Mouse (Mus musculus) adrenal gland, adult 8-10 months (tissue): ENCODE results near the gene Cacna1s. TPM values are rescaled to one million over a fixed set of nuclear protein-coding genes. Genes with fewer than 3 reads are reported as not detected.

Experiments used
- DNase-seq: peaks from one replicate; pipeline ENCODE4 v3.0.0; 2022
- total RNA-seq, 4 experiments: library from RNA; stranded (reverse); gene quantifications; 2 replicates each; pipeline ENCODE4 v1.2.4; 2022

Gene Cacna1s
- total RNA-seq: 1 to 10 TPM in 1 of 4 experiments, under 1 TPM in 3; 0.40 to 1.0 (median 0.75) TPM

DNA sequence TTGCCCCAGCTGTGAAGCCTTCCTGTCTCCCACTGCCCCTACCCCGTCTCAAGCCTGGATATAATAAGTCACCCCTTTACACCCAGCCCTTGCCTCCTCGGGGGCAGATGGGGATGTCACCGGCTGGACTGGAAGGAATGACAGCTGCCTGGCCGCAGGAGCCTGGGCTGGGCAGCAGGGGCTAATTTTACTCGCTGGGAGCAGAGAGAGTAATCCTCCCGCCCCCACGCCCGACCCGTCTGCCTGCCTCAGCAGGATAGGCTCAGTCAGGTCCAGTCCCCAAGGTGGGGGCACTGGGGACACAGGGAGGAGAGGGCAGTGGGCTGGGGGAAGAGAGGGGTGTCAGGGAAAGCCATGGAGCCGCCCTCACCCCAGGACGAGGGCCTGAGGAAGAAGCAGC, at the start of gene Cacna1s:
TSS of gene Cacna1s (plus strand) at position 204 of the 400 bp plus-strand sequence.
- no peak for DNase-seq

DNA sequence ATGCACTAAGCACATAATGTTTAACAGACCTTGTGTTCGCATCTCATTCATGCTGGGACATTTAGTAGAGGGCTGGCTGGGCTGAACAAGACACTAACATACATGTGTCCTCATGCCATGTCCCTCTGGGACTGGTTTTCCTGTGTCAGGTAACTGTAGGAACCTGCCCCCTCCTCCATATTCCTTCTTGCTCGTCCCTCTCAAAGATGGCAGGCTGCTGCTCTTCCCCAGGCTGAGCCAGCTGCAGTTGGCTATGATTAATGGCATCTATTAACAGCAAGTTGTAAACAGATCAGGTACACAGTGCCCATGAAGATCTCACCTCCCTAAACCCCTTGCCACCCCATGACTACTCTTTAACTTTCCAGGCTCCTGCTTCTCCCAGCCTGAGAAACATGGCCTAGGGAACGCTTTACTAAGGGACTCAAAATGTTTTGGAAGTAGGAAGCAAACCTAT, 46.2 kb upstream of the Cacna1s start, which contains the start of gene Igfn1:
TSS of gene Igfn1 (minus strand) at position 51 of the 457 bp plus-strand sequence.
- no peak for DNase-seq

DNA sequence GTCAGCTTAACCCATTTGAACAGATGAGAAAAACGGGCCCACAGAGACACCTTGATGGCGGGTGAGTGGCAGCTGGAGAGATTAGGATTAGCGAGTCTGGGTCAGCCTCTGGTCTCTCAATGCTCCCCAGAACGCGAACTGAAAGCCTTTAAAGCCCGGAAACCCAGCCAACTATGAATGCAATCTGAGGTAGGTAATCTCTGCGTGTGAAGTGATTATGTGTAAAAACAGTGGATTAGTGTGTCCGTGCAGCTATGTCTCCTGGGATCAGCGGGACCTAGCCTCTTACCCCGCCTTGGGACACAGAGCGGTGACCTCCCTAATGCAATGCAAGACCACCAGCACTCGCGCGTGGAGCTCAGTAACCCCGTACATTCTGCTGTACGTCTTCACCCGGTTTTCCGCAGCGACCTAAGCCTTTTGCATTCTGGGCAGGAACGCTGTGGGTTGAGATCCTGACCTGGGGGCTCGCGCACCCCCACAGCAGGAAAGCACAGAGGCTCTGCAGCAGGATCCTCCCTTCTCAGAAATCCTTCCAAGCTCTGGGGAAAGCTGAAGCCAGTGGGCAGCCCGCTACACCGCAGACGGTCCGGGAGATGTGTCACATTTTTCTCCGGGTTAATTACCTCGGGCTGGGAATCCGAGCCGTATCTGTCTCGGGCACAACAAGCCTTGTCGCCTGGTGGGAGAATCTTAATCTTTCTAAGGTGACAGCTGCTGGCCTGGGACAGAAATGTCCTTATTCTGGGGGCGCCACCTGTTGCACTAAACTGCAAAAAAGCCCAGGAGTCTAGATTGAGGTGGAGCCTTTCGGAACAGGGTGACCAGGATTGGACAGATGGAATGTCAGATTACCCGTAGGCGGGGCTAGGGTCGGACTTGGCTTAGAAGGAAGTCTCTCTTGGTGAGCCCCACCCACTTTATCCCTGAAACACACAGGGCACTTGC, 45.1 kb upstream of the Cacna1s start, which contains the start of gene Tmem9:
TSS of gene Tmem9 (plus strand) at position 940 of the 948 bp plus-strand sequence.
- peak; percentile 81 for DNase-seq

DNA sequence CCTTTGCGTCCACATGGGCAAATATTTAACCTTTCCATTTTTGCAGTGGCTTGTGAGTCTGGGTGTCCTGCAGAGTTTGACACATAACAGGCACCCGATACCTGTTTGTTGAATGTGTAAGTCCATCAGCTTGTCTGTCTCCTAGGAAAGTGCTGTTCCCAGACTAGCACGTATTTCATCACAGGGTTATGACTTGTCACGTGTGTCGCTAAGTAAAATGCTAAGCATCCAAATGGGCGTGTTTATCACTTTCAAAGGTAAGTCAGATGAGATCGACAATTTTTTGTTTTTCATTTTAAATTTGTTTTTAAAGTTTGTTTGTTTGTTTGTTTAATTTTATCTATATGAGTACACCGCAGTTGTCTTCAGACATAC, 44.4 kb upstream of the Cacna1s start:
- no peak for DNase-seq

DNA sequence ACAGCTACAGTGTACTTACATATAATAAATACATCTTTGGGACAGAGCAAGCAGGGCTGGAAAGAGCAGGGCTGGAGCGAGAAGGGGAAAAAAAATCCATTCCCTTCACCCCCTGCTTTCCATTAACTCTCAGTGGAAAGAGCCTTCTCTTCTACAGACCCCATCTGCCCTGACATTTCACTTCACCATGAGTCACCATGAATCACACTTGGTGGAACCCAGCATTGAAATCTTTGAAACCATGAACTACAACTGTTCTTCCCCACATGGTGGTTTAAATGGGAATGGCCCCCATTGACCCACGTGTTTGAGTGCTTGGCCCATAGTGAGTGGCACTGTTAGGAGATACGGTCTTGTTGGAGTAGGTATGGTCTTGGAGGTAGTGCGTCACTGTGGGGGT, 42.3 kb upstream of the Cacna1s start:
- no peak for DNase-seq

DNA sequence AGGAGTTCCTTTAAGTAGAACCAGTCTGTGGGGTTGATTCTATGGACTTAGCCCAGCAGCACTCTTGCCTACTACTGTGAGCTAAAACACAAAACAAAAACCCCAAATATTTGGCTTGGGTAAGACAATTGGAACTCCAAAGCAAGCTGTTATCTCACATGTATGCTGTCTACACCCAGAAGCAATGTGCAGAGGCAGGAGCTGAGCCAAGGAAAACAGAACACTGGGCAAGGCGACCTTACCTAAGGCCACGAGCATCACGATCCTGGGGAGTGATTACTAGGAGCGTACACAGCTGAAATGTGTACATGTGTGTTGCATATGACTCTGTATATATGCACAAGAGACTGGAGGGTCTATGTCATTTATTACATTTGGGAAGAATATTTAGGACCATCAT, 39.0 kb upstream of the Cacna1s start:
- DNase-seq: no peak

DNA sequence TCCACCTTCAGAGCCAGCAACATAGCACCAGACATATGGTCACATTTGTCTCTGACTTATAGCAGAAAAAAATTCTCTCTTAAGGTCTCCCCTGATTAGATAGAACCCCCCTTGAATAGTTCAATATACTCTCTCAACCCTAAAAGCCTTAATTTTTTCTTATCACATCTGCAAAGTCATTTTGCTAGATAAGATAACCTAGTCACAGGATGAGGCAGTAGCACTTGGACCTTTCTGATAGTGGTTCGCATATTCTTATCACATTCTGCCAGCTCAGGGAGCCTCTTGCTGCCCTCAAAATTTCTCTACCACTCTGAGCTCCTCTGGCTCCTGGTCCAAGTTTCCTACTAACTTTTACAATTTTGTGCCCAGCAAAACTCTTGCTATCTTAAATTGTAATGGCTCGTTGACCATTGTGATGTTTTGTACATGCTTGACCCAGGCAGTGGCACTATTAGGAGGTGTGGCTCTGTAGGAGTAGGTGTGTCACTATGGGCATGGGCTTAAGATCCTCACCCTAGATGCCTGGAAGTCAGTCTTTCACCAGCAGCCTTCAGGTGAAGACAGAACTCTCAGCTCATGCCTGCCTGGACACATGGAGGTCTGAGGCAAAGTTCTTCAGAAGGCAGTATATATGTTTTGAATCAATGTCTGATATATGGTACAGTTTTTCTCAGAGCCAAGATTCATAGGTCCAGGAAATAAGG, 37.6 kb upstream of the Cacna1s start:
- DNase-seq: no peak

DNA sequence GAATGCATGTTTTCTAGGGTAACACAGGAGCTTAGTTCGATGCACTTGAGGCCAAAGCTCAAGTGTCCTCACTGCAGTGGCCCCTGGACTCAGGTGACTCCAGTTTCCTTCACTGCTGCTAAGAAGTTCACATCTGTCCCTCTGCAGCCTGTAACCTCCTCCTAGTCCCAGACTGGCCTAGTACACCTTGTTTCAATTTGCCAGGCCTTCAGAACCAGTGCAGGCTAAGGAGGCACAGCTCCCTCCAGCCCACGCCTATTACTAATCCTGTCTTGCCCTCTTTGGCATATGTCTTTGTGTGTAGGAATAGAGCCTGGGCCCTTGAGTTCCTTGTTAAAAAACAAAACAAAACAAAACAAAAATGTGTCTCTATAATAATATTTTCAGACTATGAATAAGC, 35.2 kb upstream of the Cacna1s start:
- DNase-seq: no peak

DNA sequence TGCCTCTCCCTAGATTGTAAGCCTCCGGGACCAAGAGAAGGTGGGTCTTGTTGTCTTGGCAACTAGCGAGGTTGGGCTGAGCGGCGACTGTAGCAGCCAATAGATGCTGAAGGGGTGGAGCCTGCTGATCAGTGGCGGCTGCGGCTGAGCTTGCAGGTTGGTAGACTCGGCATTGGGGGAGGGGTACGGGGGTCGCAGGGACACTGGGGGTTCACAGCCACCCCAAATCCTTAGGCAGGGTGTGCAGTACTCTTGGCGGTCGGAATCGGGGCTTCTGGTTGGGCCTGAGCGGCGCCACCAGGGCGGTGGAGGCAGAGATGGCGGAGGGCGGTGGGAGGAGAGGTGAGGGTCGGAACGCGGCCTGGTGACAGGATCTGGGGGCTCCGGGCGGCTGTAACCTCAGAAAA, 34.6 kb upstream of the Cacna1s start:
- DNase-seq: peak; percentile 92

DNA sequence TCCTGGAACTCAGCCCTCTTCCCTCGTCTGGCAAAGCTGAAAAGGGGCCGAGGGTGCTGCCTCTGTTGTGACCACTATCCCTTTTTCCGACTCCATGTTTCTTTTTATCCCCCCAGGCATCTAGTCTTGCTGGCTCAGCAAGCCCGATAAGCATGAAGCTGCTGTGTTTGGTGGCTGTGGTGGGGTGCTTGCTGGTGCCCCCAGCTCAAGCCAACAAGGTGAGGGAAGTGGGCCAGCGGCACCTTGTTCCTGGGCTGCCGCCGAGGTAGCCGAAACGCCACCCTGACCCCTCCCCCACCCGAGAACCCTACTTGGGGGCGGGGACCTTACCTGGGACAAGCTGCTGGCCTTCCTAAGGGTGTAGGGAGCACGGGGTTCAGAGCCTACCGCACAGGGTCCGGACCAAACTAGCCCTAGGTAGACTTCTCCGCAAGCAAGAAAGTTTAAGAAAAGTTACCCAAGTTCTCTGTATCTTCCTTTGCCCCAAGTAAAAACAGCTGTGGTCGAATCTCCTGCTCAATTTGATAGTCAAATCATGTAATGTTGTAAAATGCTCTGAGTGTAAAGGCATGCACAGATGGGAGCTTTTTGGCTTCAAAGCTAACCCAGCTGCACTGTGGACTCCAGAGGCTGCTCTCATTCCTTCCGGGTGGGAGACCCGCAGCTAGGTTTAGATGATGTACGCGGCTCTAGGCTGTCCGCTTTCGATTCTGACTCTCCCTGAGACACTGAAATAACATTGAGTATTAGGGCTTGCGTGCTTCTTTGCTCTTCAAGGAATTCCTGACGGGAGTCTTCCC, 34.0 kb upstream of the Cacna1s start:
- no peak for DNase-seq

DNA sequence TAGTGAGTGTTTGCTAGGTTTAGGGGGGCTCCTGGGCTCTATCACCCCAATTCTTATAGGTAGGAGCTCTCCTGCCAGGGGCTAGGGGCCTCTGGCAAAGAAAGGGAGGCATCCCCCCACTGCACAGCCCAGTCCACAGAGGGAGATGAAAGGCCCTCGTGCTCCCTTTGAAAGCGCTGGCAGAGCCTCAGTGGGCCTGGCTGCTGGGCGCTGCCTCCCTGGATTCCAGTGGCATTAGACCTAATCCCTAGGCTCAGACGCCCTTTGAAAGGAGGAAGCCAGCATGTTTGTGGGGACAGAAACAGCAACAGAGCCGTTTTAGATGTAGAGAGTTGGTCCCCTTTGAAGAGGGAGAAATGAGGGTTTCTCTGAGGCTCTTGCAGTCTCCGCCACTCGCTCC, 22.3 kb upstream of the Cacna1s start:
- DNase-seq: no peak

DNA sequence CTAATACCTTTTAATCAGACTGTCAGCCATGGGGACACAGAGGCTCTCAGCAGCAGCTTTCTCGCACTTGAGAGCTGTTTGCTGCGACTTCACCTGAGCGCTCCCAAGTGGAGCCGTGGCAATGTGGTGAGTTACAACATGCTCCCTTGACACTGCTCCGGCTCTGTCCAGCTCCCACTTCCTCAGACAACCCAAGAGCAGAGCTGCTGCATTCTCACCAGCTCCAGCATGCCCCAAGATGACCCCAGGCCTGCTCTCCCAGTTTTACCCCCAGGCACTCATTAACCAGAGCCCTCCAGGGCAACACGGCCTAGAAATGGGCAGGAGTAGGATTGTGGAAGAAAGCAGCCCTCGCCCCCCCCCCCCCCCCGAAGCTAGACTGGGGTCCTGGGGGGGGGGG, 20.9 kb upstream of the Cacna1s start:
- DNase-seq: no peak

DNA sequence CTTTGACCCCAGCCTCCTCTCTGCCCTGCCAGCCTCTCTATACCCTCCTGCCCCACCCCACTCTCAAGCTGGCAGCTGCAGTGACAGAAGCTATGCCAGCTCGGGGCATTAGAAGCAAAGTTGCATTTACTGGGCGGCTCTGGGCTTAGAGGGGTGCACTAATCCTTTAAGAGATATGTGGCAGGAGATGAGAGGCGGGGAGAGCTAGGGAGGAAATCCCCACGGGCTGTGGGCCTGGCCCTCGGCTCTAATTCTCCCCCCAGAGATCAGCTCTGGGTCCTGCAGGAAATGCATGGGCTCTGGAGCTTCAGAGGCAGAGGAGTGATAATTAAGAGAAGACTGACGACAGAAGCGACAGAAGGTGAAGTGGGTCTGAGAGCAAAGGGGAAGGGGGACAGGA, 19.6 kb upstream of the Cacna1s start:
- DNase-seq: no peak

DNA sequence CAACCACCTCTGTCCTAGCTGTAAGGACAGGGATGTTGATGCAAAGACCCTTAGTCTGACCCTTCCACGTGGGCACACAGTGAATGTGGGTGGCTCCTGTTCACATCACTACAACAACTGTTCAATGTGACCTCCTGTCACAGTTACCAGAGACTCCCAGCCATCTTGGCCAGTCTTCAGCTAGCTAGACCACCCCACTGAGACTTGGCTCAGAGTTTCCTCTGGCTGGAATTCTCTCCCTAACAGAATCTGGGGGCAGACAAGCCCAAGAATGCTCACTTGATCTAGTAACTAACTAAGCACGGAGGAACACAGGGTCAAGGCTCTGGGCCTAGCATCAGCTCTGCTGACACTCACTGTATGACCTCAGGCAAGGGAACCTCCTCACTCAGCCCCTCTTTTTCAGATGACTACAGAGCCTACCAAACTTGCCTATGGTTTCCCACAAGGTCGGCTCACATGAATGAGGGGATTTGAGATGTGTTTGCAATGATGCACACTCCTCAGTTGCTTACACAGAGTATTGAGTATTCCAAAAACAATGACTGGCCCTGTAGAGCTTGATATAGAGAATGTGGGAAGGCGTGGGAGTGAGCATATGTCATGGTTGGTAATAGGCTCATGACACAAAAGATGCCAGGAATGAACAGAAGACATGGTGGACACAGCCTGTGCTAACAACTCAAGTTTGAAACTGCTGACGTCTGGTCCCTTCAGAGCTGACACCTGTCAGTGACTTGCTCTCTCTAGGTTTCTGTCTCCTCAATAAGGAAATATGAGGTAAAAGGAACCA, 13.6 kb upstream of the Cacna1s start:
- DNase-seq: no peak

DNA sequence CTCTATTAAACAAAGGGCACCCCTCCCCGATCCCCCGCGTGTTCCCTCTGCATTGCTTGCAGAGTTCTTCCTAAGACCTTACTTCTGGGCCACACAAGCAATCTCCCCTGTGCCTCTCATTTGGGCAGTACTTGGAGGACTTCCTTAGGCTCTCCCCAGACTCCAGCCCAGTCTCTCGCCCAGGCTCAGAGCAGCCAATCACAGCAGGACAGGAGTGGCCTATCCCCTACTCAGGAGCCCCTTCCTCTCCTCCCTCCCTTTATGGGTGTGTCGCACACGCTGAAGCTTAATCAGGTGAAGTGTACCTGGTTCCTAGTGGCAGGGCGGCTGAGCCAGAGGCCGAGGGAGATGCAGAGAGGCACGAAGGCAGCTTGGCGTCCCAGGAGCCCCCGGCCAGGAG, 12.1 kb upstream of the Cacna1s start:
- DNase-seq: no peak

DNA sequence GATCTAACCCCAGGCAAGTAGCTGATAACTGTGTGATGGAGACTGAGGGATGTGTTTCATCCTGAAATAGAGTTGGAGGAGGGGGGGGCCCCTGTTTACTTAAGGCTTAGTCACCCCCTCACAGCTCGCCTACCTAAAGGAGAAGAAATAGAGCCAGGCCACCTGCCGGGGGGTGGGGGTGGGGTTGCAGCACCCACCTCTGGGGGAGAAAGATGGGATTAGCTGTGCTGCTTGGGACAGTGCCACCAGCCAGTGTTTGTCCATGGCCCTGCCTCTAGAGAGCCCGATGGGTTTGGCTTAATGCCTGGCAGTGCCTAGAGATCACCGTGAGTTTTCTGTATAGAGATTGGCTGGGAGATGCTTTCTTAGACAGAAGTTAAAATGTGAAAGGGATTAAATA, 11.7 kb upstream of the Cacna1s start:
- no peak for DNase-seq

DNA sequence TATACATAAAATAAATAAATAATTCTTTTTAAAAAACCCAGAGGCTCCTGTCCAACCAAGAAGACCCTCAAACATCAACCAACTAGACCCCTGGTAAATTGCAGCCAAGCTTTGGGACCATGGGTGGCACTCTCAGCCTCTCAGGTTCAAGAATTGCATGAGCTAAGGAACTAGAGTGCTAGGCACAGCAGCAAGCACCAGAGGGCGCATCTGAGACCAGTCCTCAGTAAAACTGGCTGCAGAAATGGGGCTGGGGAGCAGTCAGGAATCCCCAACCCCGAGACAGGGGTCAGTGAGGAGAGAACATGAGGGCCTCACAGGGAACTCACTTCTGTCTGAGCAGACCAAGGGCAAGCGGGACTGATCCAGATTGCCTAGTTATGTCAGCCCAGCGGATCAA, 6.8 kb upstream of the Cacna1s start:
- DNase-seq: no peak

DNA sequence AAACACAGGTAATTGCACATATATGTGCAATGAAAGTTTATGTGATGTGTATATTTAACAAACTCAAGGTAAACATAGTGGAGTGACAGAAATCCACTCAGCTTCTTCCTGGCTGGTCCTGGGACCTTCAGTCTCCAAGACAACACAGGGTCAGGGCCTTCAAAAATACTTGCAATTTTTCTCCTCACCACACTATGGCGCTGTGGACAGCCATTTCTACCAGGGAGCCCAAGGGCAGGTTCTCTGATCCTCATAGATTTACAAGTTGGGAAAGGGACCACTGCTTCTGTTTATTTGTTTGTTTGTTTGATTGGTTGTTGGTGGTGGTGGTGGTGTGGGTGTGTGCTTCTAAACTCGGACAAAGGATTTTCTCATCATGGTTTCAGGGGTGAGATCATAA, 5.1 kb upstream of the Cacna1s start:
- no peak for DNase-seq

DNA sequence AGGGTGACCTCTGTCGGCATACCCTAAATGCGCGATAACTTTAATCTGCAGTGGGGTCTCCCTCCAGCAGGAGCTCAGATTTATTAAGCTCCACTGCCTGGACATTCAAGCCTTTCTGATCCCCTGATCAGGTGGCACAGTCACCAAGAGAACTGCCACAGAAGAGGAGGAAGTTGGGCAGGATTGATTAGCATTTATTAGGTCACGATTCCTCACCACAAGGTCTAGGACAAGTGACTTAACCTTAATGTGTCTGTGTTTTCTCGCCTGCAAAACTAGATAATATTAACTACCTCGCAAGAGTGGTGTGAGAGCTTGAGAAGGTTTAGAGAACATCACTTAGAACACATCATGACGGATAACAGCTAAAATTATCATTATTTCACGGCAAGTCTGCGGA, 4.7 kb upstream of the Cacna1s start:
- no peak for DNase-seq

DNA sequence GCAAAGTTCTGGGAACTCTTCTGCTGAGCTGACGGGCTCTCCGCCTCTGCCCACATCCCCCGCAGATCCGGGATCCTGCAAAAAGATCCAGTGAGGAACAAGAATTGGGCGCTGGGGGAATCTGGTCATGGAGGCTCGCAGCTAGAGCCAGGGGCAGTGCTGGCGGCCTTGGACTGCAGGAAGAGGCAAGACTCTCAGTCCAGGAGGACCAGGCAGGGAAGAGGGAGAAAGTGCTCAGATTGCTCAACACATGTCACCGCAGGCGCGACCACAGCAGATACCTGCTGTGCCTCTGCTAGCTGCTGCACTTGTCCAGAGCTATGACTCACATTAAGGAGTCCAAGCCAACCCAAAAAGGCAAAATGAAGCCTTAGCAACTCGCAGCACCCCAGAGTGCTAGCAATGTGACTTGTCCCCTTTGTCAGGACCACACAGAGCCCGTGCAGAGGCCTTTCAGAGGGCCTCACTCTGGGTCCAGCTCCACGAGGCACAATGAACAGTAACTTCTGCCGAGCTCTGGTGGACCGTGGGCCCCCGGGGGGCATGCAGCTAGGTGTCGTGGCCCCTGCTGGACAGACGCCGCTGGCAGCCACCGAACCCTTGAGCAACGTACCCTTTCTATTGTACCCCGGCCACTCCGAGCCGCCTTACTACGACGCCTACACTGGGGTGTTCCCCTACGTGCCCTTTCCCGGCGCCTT, 2.1 kb upstream of the Cacna1s start, which contains the start of gene Ascl5:
TSS of gene Ascl5 (plus strand) at position 493 of the 701 bp plus-strand sequence.
- DNase-seq: no peak

DNA sequence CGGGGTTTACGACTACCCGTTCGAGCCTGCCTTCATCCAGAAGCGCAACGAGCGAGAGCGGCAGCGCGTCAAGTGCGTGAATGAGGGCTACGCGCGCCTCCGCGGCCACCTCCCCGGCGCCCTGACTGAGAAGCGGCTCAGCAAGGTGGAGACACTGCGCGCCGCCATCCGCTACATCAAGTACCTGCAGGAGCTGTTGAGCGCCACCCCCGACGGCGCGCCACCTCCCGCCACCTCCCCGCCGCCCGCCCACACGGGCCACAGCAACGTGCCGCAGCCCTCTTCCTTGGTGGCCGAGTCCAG, 1.6 kb upstream of the Cacna1s start:
- DNase-seq: no peak
